26 mouse cellular contexts compared by ENCODE assay signal in genomic region chr17:47710036-47710435, GRCm38 (mm10). TPM values are rescaled to one million over a fixed set of nuclear protein-coding genes. Genes with fewer than 3 reads are reported as not detected.
"Had no signal": no experiment of that assay in that cellular context is flagged by ENCODE, and none has a peak within 500 bp of the region (broad histone marks: within the 10 kb centered on the region; RNA-seq: fewer than 3 reads in every experiment).

No protein-coding gene starts in this region.

- H3K36me3 ChIP-seq: kidney, embryonic 15.5 days; liver, embryonic 13.5 days; midbrain, embryonic 10.5 days; midbrain, embryonic 13.5 days; neural tube, embryonic 12.5 days; neural tube, embryonic 15.5 days had no signal

- H3K9me3 ChIP-seq: kidney, embryonic 15.5 days; limb, embryonic 10.5 days; limb, embryonic 13.5 days; liver, embryonic 13.5 days; midbrain, embryonic 10.5 days; midbrain, embryonic 13.5 days; neural tube, embryonic 12.5 days; neural tube, embryonic 15.5 days had no signal

- H3K4me3 ChIP-seq: kidney, embryonic 15.5 days; limb, embryonic 10.5 days; limb, embryonic 13.5 days; liver, embryonic 13.5 days; midbrain, embryonic 10.5 days; midbrain, embryonic 13.5 days; neural tube, embryonic 12.5 days; neural tube, embryonic 15.5 days had no signal

- H3K4me1 ChIP-seq: kidney, embryonic 15.5 days; limb, embryonic 13.5 days; midbrain, embryonic 10.5 days; midbrain, embryonic 13.5 days; neural tube, embryonic 12.5 days had no signal

- ATAC-seq: midbrain, embryonic 13.5 days; midbrain, embryonic 16.5 days had no signal

- H3K9ac ChIP-seq: kidney, embryonic 15.5 days; limb, embryonic 13.5 days; liver, embryonic 13.5 days; midbrain, embryonic 13.5 days; neural tube, embryonic 12.5 days; neural tube, embryonic 15.5 days had no signal

- H3K27me3 ChIP-seq: kidney, embryonic 15.5 days; limb, embryonic 13.5 days; midbrain, embryonic 13.5 days; neural tube, embryonic 12.5 days; neural tube, embryonic 15.5 days had no signal

- H3K4me2 ChIP-seq: kidney, embryonic 15.5 days; limb, embryonic 13.5 days; liver, embryonic 13.5 days; midbrain, embryonic 13.5 days; neural tube, embryonic 12.5 days; neural tube, embryonic 15.5 days had no signal

- H3K27ac ChIP-seq: kidney, embryonic 15.5 days; limb, embryonic 10.5 days; limb, embryonic 13.5 days; liver, embryonic 13.5 days; midbrain, embryonic 13.5 days; neural tube, embryonic 12.5 days; neural tube, embryonic 15.5 days had no signal

- DNase-seq: kidney, adult 8-10 months; kidney, postnatal 10 days; kidney, postnatal 36 days; liver; liver, embryonic 13.5 days; lung, adult 2 months; lung, postnatal 14 days; lung, postnatal 4 days; right cerebral cortex, adult 18-20 months; right cerebral cortex, postnatal 14 days; right cerebral cortex, postnatal 4 days; thymus, postnatal 25 days had no signal

RNA-seq across cellular contexts. Expression of gene Prickle4, which starts 15.5 kb away (rescaled TPM):
- total RNA-seq: megakaryocyte, adult 5-6 weeks had no signal
- polyA plus RNA-seq: liver, embryonic 13.5 days had no signal

RNA-seq across cellular contexts. Expression of gene Gm21981, which starts 15.8 kb away (rescaled TPM):
- total RNA-seq: megakaryocyte, adult 5-6 weeks had no signal
- polyA plus RNA-seq: liver, embryonic 16.5 days had no signal

RNA-seq across cellular contexts. Expression of gene Pgc, which starts 16.6 kb away (rescaled TPM):
- total RNA-seq: layer of hippocampus, adult 18-20 months; layer of hippocampus, postnatal 14 days; left cerebral cortex, adult 18-20 months; left cerebral cortex, postnatal 25 days; megakaryocyte, adult 5-6 weeks had no signal
- polyA plus RNA-seq: limb, embryonic 10.5 days; liver, embryonic 13.5 days; liver, embryonic 16.5 days; midbrain, embryonic 13.5 days; neural tube, embryonic 12.5 days; neural tube, embryonic 15.5 days had no signal
